Mouse (Mus musculus) E14TG2a.4 (cell line): ENCODE results near the gene Sec24c.

ENCODE experiments used
- CTCF ChIP-seq: conservative IDR thresholded peaks from 2 replicates; pipeline ENCODE4 v1.5.1; 2014; ENCODE audit warnings: low read length
- NANOG ChIP-seq: IDR thresholded peaks from 2 replicates; pipeline ENCODE4 v1.6.1; 2014; ENCODE audit warnings: borderline replicate concordance, low read length, mixed read lengths

DNA sequence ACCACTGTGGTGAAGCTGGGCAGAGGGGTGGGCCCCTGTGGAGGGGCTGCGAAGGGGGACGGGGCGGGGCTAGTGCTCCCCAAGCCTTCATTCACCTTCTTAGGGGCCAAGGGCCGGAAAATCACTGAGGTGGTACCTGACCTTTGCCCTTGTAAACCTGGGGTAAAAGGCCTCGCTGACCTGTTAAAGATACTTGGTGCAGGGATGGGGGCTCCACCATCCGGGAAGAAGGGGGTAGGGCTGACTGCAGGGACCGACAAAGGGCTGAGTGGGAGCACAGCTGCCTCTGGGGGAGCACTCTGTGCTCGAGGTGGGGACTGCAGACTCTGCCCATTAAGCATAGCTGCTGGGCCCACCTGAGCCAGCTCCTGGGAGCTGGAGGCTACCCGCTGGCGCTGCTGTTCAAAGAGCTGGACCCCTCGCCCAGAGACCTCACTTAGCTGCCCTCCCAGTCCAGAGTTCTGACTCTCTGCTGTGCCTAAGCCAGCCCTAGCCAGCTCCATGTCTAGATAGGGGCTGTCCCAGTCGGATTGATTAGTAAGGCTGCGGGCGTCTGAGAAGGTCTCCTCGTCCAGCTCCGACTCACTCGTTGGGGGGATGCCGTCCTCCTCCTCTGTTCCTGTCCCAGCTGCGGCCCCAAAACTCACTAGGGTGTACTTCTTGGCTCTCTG is 12.3 kb upstream of the Sec24c start:
- no peak for TF ChIP-seq CTCF
- no peak for TF ChIP-seq NANOG
